Mouse (Mus musculus): ENCODE data around the gene Snrpn.
"Not testable (repeated sequence)": the region's sequence is repeated elsewhere in the genome, so short reads cannot be mapped to it uniquely, and the experiment has no call there.

Gene Snrpn

GRCm38 (mm10) chr7:60139742-60140480 lies at the start of gene Snrpn:
Gene Snrpn, minus strand, starts transcription at chr7:60140219.
- DNase-seq (ENCODE audit: low read depth), result no peak

DNA sequence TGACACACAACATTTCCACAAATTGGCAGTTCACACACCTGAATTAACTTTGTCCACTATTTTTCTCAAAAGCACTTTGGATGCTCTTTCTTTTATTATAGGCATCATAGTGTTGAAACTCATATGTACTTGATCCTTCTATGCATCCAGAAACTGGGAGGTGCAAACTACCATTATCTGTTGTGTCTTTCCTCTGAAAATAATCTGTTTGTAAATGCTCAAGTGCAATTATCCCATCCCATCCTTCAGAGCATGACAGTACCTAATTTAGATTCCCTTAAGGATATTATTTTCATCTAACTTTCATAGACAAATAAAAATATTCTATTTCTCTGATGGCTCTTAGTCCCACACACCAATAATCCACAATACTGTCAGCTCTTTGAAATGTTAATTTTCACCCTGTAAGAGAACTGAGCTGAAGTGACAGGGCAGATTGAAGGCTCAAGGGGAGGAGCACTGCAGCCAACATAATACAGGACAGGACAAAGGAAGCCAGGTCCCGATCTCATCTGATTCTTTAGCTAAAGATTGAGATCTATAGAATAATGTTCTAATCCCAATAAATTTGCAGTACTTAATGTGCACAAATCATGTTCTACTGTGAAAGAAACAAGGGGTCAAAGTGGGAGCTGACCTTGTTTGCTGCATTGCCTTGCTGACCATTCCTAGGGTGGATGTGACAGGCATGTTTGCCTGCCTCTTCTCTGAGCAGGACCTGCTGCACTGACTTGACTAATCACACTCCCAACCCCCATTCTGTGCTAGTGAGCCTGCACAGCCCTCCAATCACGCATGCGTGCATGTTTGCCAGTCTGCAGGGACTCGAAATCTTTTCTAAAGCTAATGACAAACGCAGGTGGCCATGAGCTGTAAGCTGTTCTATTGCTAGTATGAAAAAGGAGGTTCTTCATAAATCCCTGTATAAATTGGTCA lies 30.5 kb upstream of the Snrpn start:
- DNase-seq (ENCODE audit: low read depth), result no peak

DNA sequence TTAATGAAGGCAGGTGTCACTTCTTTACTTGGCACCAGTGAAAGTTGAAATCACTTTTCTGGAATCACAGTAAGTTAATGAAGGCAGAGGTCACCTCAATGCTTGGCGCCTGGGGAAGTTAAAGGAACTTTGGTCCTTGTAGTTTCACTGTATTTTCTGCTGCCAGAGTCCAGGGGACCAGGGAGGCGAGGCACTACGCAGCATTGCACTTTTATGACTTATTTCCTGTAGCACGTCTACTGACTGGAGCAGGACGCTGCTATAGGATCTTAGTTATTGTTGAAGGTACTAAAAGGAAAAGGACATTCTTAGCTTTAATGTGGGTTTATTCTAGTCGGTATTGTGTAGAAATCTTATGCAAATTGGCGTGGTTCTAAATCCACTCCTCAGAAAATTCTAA lies 14.7 kb downstream of the Snrpn start:
- no peak for DNase-seq (ENCODE audit: low read depth)

- not testable (repeated sequence) for DNase-seq (ENCODE audit: low read depth)
Measured at GRCm38 (mm10) chr7:60123086-60123624, 16.9 kb downstream of the Snrpn start.

- no peak for DNase-seq (ENCODE audit: low read depth)
Measured at GRCm38 (mm10) chr7:60122434-60123085, 17.5 kb downstream of the Snrpn start.

DNA sequence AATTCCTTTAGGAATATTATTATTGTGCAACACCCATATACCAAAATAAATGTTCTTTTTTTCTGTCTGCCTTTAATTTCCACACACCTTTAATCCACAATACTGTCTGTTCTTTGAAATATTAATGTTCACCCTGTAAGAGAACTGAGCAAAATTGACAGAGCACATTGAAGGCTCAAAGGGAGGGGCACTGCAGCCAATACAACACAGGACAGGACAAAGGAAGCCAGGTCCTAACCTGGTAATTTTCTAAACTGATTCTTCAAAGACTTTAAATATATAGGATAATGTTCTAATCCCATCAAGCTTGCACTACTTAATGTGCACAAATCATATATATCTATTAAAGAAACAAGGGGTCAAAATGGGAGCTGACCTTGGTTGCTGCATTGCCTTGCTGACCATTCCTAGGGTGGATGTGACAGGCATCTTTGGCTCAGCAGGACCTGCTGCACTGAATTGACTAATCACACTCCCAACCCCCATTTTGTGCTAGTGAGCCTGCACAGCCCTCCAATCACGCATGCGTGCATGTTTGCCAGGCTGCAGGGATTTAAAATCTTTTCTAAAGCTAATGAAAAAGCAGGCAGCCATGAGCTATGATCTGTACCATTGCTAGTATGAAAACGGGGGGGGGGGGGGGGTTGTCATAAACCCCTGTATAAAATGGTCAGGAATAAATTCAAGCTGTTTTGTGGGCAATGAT lies 42.7 kb downstream of the Snrpn start:
- DNase-seq (ENCODE audit: low read depth), result no peak

- no peak for DNase-seq (ENCODE audit: low read depth)
Measured at GRCm38 (mm10) chr7:60076301-60076700, 63.7 kb downstream of the Snrpn start.

- DNase-seq (ENCODE audit: low read depth), result no peak
Measured at GRCm38 (mm10) chr7:60047481-60048201, 92.4 kb downstream of the Snrpn start.

- DNase-seq (ENCODE audit: low read depth), result no peak
Measured at GRCm38 (mm10) chr7:60013186-60013585, 126.8 kb downstream of the Snrpn start.

DNA sequence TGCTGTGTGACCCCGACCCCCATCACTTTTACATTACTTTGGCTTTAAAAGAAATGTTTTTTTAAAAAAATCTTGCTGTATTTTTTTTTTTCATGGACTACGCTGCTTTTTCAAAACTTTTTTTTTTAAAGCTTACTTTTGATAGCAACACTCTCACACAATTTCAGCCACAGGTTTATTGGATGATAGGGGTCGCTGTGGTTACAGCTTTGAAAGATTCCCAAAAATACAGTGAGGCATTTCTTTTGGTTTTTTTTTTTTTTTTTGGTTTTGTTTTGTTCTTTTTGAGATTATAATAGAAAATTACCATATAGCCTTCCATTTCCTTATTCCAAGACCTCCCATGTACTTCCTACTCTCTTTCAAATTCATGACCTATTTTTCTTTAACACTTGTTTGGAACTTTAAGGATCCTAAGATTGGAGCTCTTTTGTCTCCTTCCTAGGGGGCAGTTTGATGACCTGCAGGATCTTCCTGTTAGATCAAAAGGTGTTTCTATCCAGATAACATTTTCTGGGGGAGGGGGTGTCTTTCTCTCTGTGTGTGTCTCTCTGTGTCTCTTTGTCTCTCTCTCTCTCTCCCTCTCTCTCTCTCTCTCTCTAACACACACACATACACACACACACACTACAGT lies 132.2 kb downstream of the Snrpn start:
- DNase-seq (ENCODE audit: low read depth), result no peak

GRCm38 (mm10) chr7:60006262-60006661 lies 133.8 kb downstream of the Snrpn start:
- DNase-seq (ENCODE audit: low read depth), result no peak

DNA sequence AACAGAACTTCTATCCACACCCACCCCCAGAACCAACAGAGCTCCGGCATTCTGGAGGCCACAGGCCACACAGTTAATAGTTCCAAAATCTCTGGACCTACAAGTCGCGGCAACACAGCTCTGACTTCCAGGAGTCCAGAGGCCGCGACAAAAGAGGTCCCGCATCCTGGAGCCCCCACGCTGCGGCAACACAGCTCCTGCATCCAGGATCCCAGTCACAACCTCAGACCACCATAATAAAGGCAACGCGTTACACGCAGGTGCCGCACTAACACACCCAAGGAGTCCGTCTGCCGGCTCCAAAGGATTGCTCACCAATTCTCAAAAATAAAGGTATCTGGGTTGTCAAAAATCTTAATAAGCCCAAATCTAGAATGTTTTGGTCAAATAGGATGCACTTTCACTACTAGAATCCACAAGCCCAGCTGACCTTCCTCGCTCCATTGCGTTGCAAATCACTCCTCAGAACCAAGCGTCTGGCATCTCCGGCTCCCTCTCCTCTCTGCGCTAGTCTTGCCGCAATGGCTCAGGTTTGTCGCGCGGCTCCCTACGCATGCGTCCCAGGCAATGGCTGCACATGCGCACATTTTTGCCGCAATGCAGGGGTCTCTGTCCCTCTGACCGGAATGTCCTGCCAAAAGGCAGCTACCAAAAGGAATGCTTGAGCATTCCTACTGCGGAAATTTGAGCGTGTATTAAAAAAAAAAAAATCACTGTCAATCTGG lies 135.3 kb downstream of the Snrpn start, which contains the start of the genes Snurf and Gm38393:
Gene Snurf (minus strand): TSS at position 444 of the 725 bp plus-strand sequence.
Gene Gm38393 (minus strand): TSS at position 459 of the 725 bp plus-strand sequence.
- no peak for DNase-seq (ENCODE audit: low read depth)

DNA sequence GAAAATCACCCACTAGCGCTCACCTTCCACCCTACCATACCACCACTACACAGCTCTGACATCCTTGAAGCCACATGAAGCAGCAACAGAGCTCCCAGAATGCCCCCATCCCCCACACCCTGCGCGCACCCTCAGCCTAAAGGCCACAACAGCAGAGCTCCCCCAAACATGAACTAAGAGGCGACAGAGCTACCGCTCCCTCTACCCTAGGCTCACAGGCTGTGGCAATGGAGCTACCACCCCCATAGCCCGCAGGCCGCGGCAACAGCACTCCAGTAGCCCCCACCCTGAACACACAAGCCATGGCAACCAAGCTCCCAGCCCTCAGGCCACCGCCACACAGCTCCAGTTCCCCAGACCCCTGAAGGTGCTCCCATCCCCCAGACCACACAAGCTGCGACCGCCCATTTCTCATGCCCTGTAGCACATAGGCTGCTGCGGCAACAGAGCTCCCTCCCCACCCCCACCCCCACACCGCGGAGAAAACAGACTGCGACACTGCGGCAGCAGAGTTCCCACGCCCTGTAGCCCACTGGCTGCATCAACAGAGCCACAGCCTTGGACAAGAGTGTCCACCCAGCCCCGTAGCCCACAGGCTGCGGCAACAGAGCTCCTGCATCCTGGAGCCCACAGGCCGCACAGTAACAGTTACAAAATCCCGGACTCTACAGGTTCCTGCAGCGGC lies 136.0 kb downstream of the Snrpn start:
- no peak for DNase-seq (ENCODE audit: low read depth)

DNA sequence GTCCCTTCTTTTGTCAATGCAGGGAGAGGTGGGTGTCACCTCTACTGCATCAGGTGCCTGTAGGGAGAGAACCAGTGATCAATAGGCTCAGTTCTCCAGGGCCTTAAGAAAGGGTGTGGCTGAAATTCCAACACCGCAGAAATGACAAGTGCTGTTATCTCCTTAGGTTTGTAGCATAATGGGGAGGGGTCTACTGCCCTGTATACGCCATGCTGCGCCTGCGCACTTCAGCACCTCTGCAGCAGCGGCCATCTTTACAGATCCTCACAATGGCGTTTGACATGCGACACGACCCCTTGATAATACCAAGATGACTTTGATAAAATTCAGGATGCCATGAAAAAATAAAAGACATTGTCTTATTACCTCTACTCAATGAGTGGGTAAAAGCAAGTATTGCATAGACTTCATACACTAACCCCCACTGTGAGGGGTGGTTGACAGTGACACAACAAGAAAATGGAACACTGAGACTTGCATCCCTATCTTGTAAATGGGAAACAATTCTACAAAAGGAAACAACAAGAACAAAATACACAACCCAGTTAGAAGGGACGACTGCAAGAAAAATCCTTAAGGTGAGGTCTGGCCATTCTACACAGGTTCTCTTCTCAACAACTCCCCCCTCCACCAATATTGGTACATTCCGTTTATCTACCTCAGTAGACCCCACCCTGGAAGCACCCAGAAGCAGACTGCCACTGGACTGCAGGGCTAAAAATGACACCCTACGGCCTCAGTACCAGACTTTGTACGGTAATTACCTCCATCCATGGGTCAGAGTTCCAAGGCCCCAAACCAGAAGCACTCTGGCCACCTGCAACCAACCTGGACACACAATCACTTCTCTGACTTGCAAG lies 136.8 kb downstream of the Snrpn start:
- DNase-seq (ENCODE audit: low read depth), result no peak

- DNase-seq (ENCODE audit: low read depth), result no peak
Measured at GRCm38 (mm10) chr7:59978646-59979045, 161.4 kb downstream of the Snrpn start.

Data from naive thymus-derived CD4-positive, alpha-beta T cell, adult 2 months (primary cell).